Mouse (Mus musculus): ENCODE results near the gene Vrk1. TPM values are rescaled to one million over a fixed set of nuclear protein-coding genes. Genes with fewer than 3 reads are reported as not detected.

The Vrk1 gene
- polyA plus RNA-seq, 1 experiment from 2014 or later, result 76.4 TPM

DNA sequence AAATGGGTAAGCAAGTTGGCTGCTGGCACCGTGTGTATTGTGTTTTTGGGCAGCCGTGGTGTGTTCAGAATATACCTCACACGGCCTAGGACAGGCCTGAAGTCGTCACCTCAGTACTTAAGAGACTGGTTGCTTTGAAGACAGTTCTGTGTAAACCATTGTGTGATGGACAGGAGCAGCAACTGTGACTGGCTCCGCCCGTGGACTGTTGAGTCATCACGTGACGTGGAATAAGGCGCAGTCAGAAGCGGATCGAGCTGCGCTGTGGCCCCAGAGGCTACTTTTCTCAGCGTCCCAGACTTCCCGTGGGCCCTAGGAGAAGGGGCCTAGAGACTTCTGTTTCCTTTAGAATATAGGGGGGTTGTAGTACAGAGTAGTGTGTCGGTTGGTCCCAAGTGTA lies 66.1 kb downstream of the Vrk1 start:
- H3K4me3 ChIP-seq, result no peak overlapping the region
- peaks cover 13% of the 10 kb centered on the region; the same call in 1 of the 2 replicates for H3K36me3 ChIP-seq
- H3K9me3 ChIP-seq, result no peaks in the 10 kb centered on the region
- H3K4me1 ChIP-seq, result peaks cover 4% of the 10 kb centered on the region
- no peak overlapping the region for H3K27ac ChIP-seq
- no peaks in the 10 kb centered on the region for H3K27me3 ChIP-seq (ENCODE audit: insufficient read depth, poor library complexity, severe bottlenecking)
- WGBS, result 91% methylated on average over 15 of the region's 15 CpGs
- no peak for DNase-seq (ENCODE audit: low spot score)

DNA sequence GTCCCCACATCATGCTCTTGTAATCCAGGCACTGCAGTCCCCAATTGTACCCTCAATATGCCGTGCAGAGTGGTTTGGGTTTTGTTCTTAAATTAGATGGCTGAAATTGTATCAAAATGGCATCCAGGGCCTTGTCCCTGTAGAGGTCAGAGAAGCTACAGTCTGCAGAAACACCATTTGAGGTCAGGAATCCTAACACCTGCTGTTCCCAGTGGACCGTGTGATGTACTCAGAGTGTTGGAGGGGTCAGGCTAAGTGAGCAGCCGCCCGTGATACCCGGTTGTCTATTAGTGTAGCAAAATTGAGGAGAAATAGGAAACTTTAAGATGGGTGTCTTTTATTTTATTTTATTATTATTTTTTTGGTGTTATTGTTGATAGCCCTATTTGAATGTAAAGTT lies 70.5 kb downstream of the Vrk1 start:
- Histone ChIP-seq H3K27ac (no peak overlapping the region), H3K36me3 (peaks cover 8% of the 10 kb centered on the region; the same call in 1 of the 2 replicates), H3K4me1 (peaks cover 18% of the 10 kb centered on the region), H3K27me3 (ENCODE audit: insufficient read depth, poor library complexity, severe bottlenecking) (no peaks in the 10 kb centered on the region), H3K4me3 (no peak overlapping the region), H3K9me3 (no peaks in the 10 kb centered on the region)
- WGBS, result 70% methylated on average over 5 of the region's 5 CpGs
- DNase-seq (ENCODE audit: low spot score), result no peak

DNA sequence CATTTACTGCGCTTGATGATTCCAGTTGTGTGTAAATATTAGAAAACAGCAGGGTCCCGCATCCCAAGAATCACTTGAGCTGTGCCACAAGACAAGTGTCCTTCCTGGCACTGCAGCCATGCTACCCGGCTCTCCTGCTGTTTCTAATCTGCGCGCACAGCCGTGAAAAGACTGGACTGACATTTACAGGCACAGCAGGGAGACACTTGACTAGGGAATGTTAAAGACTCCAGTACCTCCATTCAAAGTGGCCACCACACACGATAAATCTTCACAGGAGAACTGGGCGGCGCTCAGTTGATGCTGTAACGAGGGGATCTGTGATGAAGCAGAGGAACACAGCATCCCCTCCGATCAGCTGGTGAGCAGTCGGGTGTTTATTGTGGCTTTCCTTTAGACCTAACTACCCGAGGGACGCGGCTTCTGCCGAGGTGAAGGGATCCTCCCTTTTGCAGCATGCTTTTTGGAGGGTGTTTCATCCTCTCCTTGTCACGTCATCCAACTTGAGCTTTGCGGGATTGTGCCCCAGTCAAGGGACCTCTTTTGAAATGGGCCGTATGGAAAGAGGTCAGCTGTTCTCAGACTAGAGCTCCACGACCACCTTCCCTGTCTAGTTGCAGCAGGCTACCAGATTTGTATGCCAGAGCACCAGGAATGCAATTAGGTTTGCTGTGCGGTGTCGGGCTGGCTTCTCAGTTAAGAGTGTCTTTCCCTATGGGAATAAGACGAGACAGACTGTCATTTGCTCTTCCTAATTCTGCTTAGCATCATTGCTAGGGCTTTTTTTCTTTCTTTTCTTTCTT lies 71.1 kb downstream of the Vrk1 start:
- H3K4me1 ChIP-seq, result peaks cover 18% of the 10 kb centered on the region
- DNase-seq (ENCODE audit: low spot score), result no peak
- WGBS, result 65% methylated on average over 23 of the region's 23 CpGs
- H3K9me3 ChIP-seq, result no peaks in the 10 kb centered on the region
- H3K36me3 ChIP-seq, result peaks cover 2% of the 10 kb centered on the region; the same call in 1 of the 2 replicates
- no peaks in the 10 kb centered on the region for H3K27me3 ChIP-seq (ENCODE audit: insufficient read depth, poor library complexity, severe bottlenecking)
- H3K27ac ChIP-seq, result no peak overlapping the region
- no peak overlapping the region for H3K4me3 ChIP-seq

DNA sequence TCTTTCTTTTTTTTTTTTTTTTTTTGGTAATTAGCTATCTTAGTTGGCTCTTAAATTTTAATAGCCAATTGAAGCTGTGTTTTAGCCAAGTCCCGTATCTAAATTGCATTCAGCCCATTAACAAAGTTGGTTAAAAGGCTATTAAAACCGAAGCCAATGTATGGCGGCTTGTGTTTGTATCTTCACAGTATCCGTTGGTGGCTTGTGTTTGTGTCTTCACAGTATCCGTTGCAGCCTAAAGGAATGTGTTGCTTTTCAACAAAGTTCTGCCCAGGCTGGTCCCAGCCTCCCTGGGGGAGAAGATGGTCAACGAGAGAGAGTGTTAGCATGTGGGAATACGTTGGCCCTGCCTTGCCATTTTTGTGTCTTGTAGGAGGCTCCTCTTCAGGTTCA lies 71.7 kb downstream of the Vrk1 start:
- no peak for DNase-seq (ENCODE audit: low spot score)
- Histone ChIP-seq H3K4me1 (peaks cover 18% of the 10 kb centered on the region), H3K36me3 (no peaks in the 10 kb centered on the region; the same call in 1 of the 2 replicates), H3K27me3 (ENCODE audit: insufficient read depth, poor library complexity, severe bottlenecking) (no peaks in the 10 kb centered on the region), H3K27ac (no peak overlapping the region), H3K9me3 (no peaks in the 10 kb centered on the region), H3K4me3 (no peak overlapping the region)
- WGBS, result 75% methylated on average over 7 of the region's 7 CpGs

DNA sequence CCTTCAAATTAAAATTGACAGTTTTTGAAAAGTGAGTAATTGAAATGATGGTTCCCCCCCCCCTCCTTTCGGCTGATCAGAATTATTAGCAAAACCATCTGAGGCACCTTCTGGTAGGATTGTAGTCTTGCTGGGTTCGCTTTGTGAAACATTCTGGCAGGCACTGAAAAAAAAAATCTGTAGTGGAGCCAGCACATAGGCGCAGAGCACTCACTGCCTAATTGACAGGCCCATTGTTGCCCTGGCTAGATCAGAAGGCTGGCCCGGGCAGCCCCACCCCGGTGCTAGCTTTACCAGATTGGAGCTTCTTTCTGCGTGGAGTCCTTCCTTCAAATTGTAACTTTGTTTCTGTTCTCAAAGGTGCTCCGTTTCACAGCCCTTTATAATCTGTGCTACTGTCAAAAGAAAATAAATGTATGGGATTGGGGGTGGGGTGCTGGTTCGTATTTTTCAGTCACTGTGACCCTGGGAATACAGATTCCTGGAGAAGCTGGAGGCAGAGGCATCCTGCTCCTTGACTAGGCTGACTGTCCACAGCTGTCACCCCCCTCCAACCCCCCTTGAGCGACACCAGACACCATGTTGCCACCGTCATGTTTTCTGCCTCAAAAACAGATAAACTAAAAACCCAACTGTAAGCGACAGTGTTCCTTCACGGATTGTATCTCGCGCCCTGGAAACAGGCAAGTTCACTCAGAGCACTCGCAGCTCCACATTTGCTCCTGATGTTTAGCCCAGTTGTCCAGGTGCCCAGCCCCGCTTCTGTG lies 72.3 kb downstream of the Vrk1 start:
- 58% methylated on average over 16 of the region's 16 CpGs for WGBS
- Histone ChIP-seq H3K36me3 (no peaks in the 10 kb centered on the region; the same call in 1 of the 2 replicates), H3K4me1 (peaks cover 18% of the 10 kb centered on the region), H3K4me3 (no peak overlapping the region), H3K27me3 (ENCODE audit: insufficient read depth, poor library complexity, severe bottlenecking) (no peaks in the 10 kb centered on the region), H3K27ac (no peak overlapping the region), H3K9me3 (no peaks in the 10 kb centered on the region)
- DNase-seq (ENCODE audit: low spot score), result no peak

DNA sequence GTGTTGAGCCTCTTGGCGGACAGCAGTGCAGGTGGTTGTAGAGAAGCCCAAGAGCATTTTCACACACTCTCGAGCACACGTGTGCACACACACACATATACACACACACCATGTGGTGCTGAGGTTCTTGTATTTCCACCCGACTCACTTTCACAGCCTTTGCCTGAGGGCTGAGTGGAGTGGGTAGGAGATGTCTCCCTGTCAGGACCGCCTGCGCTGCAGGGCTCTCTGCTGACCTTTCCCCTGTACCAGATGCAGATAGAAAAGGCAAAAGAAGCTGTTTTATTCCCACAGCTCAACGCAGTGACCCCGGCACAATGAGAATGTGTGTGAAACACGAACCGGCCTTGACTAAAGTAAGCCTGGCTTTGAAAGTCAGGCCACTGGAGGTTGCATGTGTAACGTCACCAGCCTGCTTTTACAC lies 72.9 kb downstream of the Vrk1 start:
- 78% methylated on average over 11 of the region's 11 CpGs for WGBS
- no peaks in the 10 kb centered on the region for H3K27me3 ChIP-seq (ENCODE audit: insufficient read depth, poor library complexity, severe bottlenecking)
- peaks cover 18% of the 10 kb centered on the region for H3K4me1 ChIP-seq
- no peaks in the 10 kb centered on the region; the same call in 1 of the 2 replicates for H3K36me3 ChIP-seq
- DNase-seq (ENCODE audit: low spot score), result no peak
- no peak overlapping the region for H3K27ac ChIP-seq
- H3K9me3 ChIP-seq, result no peaks in the 10 kb centered on the region
- no peak overlapping the region for H3K4me3 ChIP-seq

DNA sequence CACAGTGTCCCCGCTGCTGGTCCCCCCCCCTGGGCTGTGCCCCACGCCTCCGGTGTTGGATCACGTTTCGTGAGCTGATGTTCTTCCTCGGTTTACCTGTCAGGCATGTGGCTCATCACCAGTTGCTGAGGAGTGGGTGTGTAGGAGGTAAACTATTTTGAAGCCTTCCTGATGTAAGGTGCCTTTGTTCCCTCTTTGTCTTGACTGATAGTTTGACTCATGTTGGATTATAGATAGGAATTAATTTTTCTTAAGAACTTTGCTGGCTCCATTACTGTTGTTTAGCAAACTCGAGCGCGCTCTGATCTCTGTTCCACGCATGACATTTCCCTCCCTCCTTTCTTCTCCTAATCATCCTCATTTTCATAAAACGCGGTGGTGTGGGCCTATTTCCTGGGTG lies 74.1 kb downstream of the Vrk1 start:
- H3K36me3 ChIP-seq, result no peaks in the 10 kb centered on the region
- no peak overlapping the region for H3K27ac ChIP-seq
- no peaks in the 10 kb centered on the region for H3K27me3 ChIP-seq (ENCODE audit: insufficient read depth, poor library complexity, severe bottlenecking)
- WGBS, result 84% methylated on average over 12 of the region's 12 CpGs
- peaks cover 18% of the 10 kb centered on the region for H3K4me1 ChIP-seq
- no peak for DNase-seq (ENCODE audit: low spot score)
- no peak overlapping the region for H3K4me3 ChIP-seq
- H3K9me3 ChIP-seq, result no peaks in the 10 kb centered on the region

DNA sequence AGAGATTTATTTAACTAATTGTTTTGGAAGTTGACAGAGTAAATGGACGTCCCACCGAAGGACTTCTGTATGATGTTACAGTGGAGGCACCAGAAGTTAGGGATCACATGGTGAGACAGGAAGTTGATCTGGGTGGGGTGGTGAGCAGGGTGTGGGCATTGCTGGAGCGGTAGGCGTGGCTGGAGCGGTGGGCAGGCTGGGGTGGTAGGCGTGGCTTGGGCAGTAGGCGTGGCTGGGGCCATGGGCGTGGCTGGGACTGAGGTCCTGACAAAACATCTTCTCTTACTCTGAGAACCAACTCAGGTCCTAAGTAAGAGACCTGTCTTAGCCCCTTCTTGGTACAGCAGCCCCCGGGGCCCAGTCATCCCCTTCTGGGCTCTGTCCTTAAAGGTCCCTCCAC lies 84.8 kb downstream of the Vrk1 start:
- WGBS, result 86% methylated on average over 9 of the region's 9 CpGs
- no peaks in the 10 kb centered on the region for H3K4me1 ChIP-seq
- no peaks in the 10 kb centered on the region for H3K27me3 ChIP-seq (ENCODE audit: insufficient read depth, poor library complexity, severe bottlenecking)
- H3K9me3 ChIP-seq, result no peaks in the 10 kb centered on the region
- no peak for DNase-seq (ENCODE audit: low spot score)
- H3K36me3 ChIP-seq, result no peaks in the 10 kb centered on the region
- H3K27ac ChIP-seq, result no peak overlapping the region
- H3K4me3 ChIP-seq, result no peak overlapping the region

DNA sequence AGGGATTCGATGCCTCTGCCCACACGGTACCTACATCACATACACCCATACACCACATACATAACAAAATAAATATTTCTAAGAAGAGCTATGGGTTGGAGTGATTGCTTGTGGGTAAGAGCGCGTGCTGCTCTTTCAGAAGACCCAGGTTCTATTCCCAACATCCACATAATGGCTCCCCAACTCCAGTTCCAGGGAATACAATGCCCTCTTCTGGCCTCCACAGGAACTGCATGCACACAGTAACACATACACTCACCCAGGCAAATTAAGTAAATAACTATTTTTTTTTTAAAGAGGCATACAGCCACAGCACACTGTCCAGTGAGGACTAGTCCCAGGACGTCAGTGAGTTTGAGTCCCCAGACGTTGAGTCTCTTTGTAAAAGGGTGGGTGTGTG lies 92.0 kb downstream of the Vrk1 start:
- H3K9me3 ChIP-seq, result no peaks in the 10 kb centered on the region
- H3K27me3 ChIP-seq (ENCODE audit: insufficient read depth, poor library complexity, severe bottlenecking), result no peaks in the 10 kb centered on the region
- no peak overlapping the region for H3K27ac ChIP-seq
- H3K4me1 ChIP-seq, result no peaks in the 10 kb centered on the region
- 93% methylated on average over 6 of the region's 6 CpGs for WGBS
- no peaks in the 10 kb centered on the region for H3K36me3 ChIP-seq
- H3K4me3 ChIP-seq, result no peak overlapping the region
- no peak for DNase-seq (ENCODE audit: low spot score)

DNA sequence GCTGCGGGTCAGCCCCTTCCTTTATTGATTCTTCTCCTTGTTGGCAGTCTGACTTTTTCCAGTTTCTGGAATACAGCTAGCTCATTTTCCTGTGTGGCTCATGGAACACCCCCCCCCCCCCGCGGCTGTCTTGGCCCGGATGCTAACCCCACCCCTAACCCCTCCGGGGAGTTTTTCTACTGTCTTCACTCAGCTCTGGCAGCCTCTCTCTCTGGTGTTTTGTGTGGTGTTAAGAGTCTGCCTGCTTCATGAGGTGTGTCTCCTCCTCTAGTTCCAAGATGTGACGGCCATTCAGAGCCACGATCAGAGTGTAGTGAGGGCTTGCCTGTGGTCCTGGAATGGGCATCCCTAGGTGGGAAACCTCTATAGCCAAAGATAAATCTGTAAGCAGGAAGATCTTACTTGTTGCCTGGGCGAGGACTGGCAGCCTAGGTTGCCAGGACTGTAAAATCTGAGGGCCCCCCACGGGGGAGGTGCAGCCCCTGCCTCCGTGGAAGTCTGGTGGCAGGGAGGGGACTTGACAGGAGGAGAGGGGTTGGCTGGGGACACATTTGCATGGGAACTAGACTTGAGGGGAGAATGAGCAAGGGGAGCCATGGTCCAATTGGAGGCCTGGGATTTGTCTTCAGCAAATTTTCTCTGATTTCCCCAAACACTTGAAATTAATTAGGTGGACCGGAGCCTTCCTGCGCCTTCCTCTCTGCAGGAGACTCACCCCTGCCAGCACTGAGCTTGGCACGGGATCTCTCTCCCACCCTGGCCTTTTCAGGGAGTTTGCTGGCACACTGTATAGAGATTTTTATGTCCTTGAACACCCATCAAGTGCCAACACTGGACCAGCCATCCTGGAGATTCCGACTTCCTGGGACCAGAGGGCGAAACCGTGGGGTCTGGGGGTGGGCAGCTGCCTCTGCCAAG lies 93.0 kb downstream of the Vrk1 start:
- Histone ChIP-seq H3K4me3 (no peak overlapping the region), H3K27ac (no peak overlapping the region), H3K9me3 (no peaks in the 10 kb centered on the region), H3K4me1 (no peaks in the 10 kb centered on the region), H3K27me3 (ENCODE audit: insufficient read depth, poor library complexity, severe bottlenecking) (no peaks in the 10 kb centered on the region), H3K36me3 (no peaks in the 10 kb centered on the region)
- DNase-seq (ENCODE audit: low spot score), result no peak
- WGBS, result 69% methylated on average over 16 of the region's 16 CpGs

DNA sequence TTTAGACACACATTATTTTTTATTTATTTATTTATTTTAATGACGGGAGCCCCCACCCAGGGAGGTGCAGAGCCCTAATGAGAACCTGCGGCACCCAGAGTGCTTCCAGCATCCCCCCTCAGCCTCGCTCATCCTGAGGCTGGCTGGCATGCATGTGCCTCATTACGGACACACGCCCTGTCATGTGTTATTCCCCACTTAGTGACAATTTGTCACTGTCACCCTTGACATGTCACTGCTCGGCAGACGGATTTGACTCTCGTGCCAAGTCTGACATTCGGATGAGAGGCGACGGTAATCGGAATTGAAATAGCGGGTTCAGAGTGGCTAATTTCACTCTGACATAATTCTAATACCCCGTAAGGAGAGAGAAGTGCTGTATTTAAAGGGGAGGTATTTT lies 97.2 kb downstream of the Vrk1 start:
- H3K9me3 ChIP-seq, result no peaks in the 10 kb centered on the region
- WGBS, result 85% methylated on average over 14 of the region's 14 CpGs
- no peak overlapping the region for H3K4me3 ChIP-seq
- no peaks in the 10 kb centered on the region for H3K4me1 ChIP-seq
- no peak overlapping the region for H3K27ac ChIP-seq
- H3K36me3 ChIP-seq, result no peaks in the 10 kb centered on the region
- no peaks in the 10 kb centered on the region for H3K27me3 ChIP-seq (ENCODE audit: insufficient read depth, poor library complexity, severe bottlenecking)
- DNase-seq (ENCODE audit: low spot score), result no peak

DNA sequence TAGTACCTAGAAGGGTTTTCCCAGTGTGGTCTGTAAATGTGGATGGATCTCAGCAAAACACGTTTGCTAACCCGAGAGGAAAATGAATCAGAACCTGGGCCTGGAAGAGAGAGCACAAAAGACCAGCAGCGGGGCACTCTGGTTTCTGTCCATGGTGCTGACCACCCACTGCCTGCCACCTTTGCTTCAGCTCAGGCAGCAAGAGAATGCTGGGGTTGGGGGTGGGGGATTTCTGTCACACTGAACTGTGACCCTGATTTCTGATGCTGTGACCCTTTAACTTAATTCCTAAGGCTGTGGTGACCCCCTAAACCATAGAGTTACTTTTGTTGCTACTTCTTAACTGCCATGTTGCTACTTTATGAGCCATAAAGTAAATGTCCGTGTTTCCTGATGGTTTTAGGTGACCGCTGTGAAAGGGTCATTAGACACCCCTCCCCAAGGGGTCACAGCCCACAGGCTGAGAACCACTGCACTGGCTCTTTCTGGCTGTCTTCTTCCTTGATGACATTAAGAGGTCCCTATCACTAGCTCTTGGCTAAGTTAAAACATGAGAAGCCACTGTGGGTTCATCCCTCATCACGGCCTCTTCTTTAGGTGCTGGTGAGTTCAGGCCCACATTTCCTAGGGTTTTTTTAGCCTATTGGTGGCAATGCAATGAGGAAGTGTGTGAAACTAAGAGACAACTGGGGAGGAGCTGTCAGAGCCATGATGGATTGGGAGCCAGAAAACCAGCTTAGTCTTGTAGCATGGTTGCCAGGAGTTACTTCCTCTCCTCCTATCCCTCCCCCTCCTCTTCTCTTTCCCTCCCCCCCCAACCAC lies 105.3 kb downstream of the Vrk1 start:
- 44% methylated on average over 6 of the region's 6 CpGs for WGBS
- H3K4me3 ChIP-seq, result no peak overlapping the region
- H3K9me3 ChIP-seq, result no peaks in the 10 kb centered on the region

More for the DNA sequence above, 105.3 kb downstream of the Vrk1 start:
- no peaks in the 10 kb centered on the region for H3K27me3 ChIP-seq (ENCODE audit: insufficient read depth, poor library complexity, severe bottlenecking)
- no peak overlapping the region for H3K27ac ChIP-seq
- no peak for DNase-seq (ENCODE audit: low spot score)
- H3K4me1 ChIP-seq, result no peaks in the 10 kb centered on the region
- H3K36me3 ChIP-seq, result no peaks in the 10 kb centered on the region

All from heart, embryonic 10.5 days (tissue).